Mouse (Mus musculus) T-helper 2 cell (primary cell): ENCODE data around the gene Qars.

Experiments
- in situ Hi-C: fragments of 300-600 bp; cut with MboI, MseI; formaldehyde crosslinking; loops from one replicate; pipeline ENCODE4 v1.15.1; 2025; ENCODE audit warnings: high pct_unique_total_duplicates

Qars gene

GRCm38 (mm10) chr9:108486973-108487530 lies 20.5 kb upstream of the Qars start:
- in situ Hi-C loops, result loop anchor here (5.0 kb wide), 1 partner anchor 40 kb away; no protein-coding TSS in a partner anchor

- in situ Hi-C loops, result loop anchor here (5.0 kb wide), 1 partner anchor 41 kb away; no protein-coding TSS in a partner anchor
Observed at GRCm38 (mm10) chr9:108488403-108488802, 19.1 kb upstream of the Qars start.

DNA sequence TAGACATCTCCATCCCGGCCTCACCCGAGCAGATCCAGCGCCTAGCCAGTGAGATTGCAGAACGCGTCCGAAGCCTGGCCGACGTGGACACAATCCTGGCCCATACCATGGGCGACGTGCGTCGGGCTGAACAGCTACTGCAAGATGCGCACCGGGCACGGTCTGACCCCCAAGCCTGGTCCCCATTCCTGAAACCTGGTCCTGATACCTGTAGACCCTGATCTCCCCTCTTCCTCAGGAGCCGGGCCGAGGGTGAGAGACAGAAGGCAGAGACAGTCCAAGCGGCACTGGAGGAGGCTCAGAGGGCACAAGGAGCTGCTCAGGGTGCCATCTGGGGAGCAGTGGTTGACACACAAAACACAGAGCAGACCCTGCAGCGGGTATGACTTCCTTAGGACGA lies 18.3 kb upstream of the Qars start:
- in situ Hi-C loops, result loop anchor here (5.0 kb wide), 1 partner anchor 42 kb away; no protein-coding TSS in a partner anchor

DNA sequence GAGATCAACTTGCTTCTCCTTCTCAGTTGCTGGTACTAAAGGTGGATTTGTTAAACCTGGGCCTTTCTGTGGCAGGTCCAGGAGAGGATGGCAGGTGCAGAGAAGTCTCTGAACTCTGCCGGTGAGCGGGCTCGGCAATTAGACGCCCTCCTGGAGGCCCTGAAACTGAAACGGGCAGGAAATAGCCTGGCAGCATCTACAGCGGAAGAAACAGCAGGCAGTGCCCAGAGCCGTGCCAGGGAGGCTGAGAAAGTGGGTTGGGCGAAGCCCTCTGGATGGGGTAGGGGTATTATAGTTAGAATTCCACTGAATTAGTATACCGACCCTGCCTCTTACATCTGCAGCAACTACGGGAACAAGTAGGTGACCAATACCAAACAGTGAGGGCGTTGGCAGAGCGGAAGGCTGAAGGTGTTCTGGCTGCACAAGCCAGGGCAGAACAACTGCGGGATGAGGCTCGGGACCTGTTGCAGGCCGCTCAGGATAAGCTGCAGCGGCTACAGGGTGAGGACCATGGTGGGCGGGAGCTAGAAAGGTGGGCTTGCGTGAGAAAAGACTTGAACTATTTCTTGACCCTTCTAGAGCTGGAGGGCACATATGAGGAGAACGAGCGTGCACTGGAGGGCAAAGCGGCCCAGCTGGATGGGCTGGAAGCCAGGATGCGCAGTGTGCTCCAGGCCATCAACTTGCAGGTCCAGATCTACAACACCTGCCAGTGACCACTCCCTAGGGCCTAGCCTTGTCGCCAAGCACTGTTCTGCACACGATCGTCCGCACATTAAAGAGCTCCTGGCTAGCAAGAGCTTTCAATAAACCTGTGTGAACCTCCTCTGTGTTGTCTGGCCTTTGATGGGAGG lies 17.6 kb upstream of the Qars start:
- in situ Hi-C loops, result loop anchor here (5.0 kb wide), 1 partner anchor 43 kb away; no protein-coding TSS in a partner anchor

GRCm38 (mm10) chr9:108490559-108491285 lies 16.8 kb upstream of the Qars start, which contains the start of gene Usp19:
TSS of gene Usp19 (plus strand) at chr9:108490602.
- in situ Hi-C loops, result no loop called here

GRCm38 (mm10) chr9:108491286-108491580 lies 16.3 kb upstream of the Qars start:
- in situ Hi-C loops, result no loop called here

DNA sequence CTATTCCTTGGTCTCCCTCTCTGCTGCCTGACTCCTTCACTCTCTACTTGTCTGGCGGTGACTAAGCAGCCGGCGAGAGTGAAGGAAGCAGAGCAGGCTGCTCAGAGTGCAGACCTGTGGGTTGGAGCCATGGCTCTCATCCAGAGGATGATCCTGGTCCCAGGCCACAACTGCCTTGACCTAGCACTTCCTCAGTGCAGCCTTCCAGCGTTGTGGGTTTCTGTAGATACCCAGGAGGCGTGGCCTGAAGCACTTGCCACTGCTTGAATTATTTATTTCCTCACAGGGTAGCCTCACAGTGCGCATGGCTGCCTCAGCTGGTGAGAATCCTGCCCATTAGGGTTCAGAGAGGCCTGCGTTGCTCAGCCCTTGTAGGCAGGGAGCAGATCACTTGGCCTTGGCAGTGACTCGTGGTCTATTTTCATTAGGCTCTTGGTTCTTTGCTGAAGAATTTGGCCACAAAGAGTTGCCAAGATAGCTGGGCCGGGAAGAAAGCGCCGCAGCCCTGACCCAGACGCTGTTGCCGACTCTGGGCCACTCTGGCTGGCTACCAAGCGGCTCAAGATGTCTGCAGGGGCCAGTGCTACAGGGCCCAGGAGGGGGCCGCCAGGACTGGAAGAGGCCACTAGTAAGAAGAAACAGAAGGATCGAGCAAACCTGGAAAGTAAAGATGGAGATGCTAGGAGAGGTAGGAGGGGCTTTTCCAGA lies 15.3 kb upstream of the Qars start:
- in situ Hi-C loops, result no loop called here

- in situ Hi-C loops, result no loop called here
Observed at GRCm38 (mm10) chr9:108493246-108493645, 14.3 kb upstream of the Qars start.

- in situ Hi-C loops, result no loop called here
Observed at GRCm38 (mm10) chr9:108494146-108494825, 13.2 kb upstream of the Qars start.

DNA sequence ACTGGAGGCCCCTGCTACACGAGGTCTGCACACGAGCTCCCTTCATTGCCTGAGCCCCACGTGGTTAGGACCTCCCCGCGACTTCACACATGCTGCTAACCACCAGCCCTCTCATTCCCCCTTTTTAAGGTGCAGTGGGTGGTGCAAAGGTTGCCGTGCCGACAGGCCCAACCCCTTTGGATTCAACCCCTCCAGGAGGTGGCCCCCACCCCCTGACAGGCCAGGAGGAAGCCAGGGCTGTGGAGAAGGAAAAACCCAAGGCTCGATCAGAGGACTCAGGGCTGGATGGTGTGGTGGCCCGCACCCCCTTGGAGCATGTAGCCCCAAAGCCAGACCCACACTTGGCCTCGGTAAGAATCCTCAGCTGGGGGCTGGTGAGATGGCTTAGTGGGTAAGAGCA lies 12.6 kb upstream of the Qars start:
- in situ Hi-C loops, result no loop called here

- in situ Hi-C loops, result no loop called here
Observed at GRCm38 (mm10) chr9:108499231-108499630, 8.3 kb upstream of the Qars start.

DNA sequence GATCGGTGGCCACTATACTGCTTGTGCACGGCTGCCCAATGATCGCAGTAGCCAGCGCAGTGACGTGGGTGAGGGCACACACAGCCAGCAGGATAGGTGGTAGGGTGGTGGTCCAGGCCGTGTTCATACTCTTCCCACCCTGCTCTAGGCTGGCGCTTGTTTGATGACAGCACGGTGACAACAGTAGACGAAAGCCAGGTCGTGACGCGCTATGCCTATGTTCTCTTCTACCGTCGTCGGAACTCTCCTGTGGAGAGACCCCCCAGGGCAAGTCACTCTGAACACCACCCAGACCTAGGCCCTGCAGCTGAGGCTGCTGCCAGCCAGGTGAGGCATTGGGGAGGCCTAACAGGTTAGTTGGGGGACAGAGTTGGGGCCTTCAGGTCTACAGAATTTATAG lies 7.6 kb upstream of the Qars start:
- in situ Hi-C loops, result no loop called here

DNA sequence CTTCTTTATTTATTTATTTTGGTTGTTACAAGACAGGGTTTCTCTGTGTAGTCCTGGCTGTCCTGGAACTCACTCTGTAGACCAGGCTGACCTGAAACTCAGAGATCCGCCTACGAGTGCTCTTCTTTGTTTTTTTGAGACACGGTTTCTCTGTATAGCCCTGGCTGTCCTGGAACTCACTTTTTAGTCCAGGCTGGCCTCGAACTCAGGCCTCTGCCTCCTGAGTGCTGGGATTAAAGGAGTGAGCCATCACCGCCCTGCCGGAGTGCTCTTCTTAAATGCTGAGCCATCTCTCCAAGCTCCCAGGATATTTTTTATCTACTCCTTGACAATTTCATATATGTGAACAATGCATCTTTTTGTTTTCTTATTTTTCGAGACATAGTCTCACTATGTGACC lies 605 bp upstream of the Qars start:
- in situ Hi-C loops, result no loop called here

- in situ Hi-C loops, result no loop called here
Observed at GRCm38 (mm10) chr9:108508776-108509175, 1.3 kb downstream of the Qars start.

DNA sequence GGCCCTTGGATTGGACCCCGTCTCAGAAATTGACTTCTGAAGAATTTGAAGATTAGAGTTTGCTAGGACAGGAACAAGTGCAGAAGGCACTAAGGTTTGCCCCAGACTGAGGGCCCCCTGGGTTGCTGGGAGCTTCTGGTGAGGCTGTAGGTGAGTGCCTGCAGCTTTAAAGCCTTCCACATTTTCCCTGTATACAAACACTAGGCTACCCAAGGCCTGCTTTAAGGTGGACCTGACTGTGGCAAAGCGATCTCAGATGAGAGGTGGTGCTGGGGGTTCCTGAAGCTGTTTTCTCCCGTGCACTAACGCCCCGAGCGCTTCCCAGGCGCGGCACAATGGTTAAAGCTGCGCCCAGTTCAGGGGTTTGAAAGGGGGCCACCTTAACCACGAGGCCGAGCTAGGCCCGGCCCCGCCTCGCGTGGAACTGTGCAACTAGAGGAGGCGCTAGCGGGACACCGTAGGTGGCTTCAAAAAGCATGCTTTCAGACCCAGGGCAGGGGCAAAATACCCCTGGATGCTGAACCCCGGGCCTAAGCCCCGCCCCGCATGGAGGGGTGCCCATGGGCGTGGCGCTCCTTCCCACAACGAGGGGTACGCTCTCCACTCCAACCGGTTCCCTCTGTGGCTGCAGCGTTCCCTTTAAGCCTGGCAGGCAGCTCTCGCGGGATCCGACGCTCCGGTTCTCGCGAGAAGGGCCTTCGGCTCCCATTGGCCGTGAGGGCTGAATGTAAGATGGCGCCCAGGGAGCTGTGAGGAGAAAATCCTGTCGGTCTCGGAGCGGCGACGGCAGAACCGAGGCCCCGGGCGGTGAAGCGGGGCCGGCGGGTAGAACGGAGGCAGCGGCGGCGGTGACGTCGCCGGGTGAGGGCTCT lies 9.1 kb downstream of the Qars start, which contains the start of gene Qrich1:
Qrich1 (plus strand) TSS at position 427 of the 872 bp plus-strand sequence.
- in situ Hi-C loops, result no loop called here

DNA sequence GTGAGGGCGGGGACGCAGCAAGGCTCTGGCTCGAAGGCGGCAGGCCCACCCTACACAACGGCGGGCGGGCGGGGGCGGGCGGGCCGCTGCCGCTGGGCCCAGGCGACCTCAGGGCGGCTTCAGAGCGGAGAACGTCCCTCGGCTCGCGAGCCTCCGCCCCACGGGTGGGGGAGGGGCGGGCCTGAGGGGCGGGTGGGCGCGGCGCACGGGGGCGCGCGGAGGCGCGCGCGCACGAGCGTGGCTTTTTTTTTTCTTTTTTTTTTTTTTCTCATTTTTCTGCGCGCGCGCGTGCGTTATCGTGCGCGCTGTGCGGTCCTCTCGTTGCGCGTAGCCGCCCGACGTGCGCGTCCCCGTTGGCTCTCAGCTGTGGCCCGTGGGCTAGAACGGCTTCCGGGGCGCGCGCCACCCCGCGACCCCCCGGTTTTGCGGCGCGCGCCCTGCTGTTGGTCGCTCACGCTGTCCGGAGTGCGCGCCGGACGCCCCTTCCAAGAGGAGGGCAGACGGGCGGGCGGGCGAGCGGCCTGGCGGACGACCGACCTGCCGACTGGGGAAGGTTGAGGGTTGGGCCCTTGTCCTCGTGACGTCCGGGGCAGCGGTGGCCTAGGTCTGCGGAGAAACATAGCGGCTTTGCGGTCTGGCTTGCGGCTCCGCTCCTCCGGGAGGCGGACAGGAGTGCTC lies 9.9 kb downstream of the Qars start:
- in situ Hi-C loops, result no loop called here

- in situ Hi-C loops, result no loop called here
Observed at GRCm38 (mm10) chr9:108517931-108518332, 10.4 kb downstream of the Qars start.

DNA sequence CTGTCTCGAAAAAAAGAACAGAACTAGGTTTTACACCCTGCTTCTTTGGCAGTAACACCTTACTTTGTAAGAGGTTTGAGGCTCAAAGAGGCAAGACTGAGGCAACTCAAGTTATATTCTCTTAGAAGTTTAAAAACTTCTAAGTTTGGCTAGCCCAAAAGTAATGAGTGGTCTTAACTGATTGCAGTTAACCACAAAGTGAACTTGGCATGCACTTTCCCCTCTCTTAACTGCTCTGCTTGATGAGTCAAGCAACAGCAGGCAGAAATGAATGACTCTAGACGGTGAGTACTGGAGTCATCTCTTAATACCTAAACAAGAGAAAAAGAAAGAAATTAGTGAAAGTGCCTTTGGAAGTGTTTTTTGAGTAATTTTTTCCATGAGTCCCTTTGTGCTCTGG lies 14.1 kb downstream of the Qars start:
- in situ Hi-C loops, result no loop called here

DNA sequence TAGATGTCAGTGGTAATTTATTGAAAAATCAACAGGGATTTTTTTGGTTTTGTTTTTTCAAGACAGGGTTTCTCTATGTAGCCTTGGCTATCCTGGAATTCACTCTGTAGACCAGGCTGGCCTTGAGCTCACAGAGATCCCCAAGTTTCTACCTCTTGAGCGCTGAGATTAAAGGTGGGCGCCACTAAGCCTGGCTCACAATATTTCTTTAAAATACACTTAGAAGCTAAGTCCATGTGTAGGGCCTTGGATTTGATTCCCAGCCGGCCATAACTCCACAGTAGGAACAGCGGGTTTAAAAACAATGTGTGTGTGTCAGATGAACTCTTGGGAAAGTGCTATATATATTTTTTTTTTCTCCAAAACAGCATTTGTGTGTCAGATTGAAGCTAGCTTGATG lies 15.8 kb downstream of the Qars start:
- in situ Hi-C loops, result no loop called here

- in situ Hi-C loops, result no loop called here
Observed at GRCm38 (mm10) chr9:108525400-108525799, 17.9 kb downstream of the Qars start.
